Mouse (Mus musculus) megakaryocyte, embryonic 14.5 days (primary cell): ENCODE measurements at regions not wholly inside any gene's neighbourhood (a gene's known extent, or its start where the extent isn't known, plus 50 kb on each side); places are given as distances from the start of the nearest gene placed in this dataset.

Source experiments
- H3K27me3 ChIP-seq: replicated peaks from 2 replicates; pipeline ENCODE3; 2012; ENCODE audit warnings: inconsistent platforms
- H3K36me3 ChIP-seq: replicated peaks from 2 replicates; pipeline ENCODE3; 2012; ENCODE audit warnings: low read length, inconsistent platforms, mixed read lengths
- H3K4me1 ChIP-seq: 2 replicates; pipeline ENCODE4 v1.6.1; 2012; ENCODE audit warnings: inconsistent platforms
- H3K4me3 ChIP-seq: replicated peaks from 2 replicates; pipeline ENCODE3; 2012; ENCODE audit warnings: moderate library complexity, mild to moderate bottlenecking, inconsistent platforms
- H3K9me3 ChIP-seq: 2 replicates; pipeline ENCODE4 v1.6.1; 2012; ENCODE audit warnings: inconsistent platforms
- FLI1 ChIP-seq: IDR thresholded peaks from 2 replicates; pipeline ENCODE4 v1.6.1; 2012; ENCODE audit warnings: low read length, inconsistent platforms, mixed read lengths
- GATA1 ChIP-seq: IDR thresholded peaks from 3 replicates; pipeline ENCODE4 v1.6.1; 2012; ENCODE audit warnings: mixed read lengths, low read length, inconsistent platforms, borderline replicate concordance

GRCm38 (mm10) chr4:153293137-153293536 is 189.5 kb downstream of the Ajap1 start:
- Histone ChIP-seq H3K4me1 (no peaks in the 10 kb centered on the region), H3K4me3 (peak overlapping the region; percentile 33), H3K36me3 (no peaks in the 10 kb centered on the region), H3K9me3 (peaks cover 85% of the 10 kb centered on the region), H3K27me3 (no peaks in the 10 kb centered on the region)
- TF ChIP-seq FLI1 (no peak), GATA1 (no peak)

- peak overlapping the region; percentile 38 for H3K4me3 ChIP-seq
- H3K27me3 ChIP-seq: no peaks in the 10 kb centered on the region
- H3K4me1 ChIP-seq: no peaks in the 10 kb centered on the region
- peaks cover 86% of the 10 kb centered on the region for H3K9me3 ChIP-seq
- TF ChIP-seq FLI1 (no peak), GATA1 (no peak)
- no peaks in the 10 kb centered on the region for H3K36me3 ChIP-seq
Observed at GRCm38 (mm10) chr4:153288362-153288761, 194.2 kb downstream of the Ajap1 start.

- H3K9me3 ChIP-seq: peaks cover 94% of the 10 kb centered on the region
Observed at GRCm38 (mm10) chr4:153284209-153284608, 198.4 kb downstream of the Ajap1 start.

GRCm38 (mm10) chr4:153276571-153276970 is 206.0 kb downstream of the Ajap1 start:
- peaks cover 91% of the 10 kb centered on the region for H3K9me3 ChIP-seq
- H3K4me1 ChIP-seq: no peaks in the 10 kb centered on the region
- H3K27me3 ChIP-seq: no peaks in the 10 kb centered on the region
- TF ChIP-seq FLI1 (no peak), GATA1 (no peak)
- peak overlapping the region; percentile 2 for H3K4me3 ChIP-seq
- H3K36me3 ChIP-seq: no peaks in the 10 kb centered on the region

More at GRCm38 (mm10) chr4:153284209-153284608, 198.4 kb downstream of the Ajap1 start:
- H3K36me3 ChIP-seq: no peaks in the 10 kb centered on the region
- H3K4me3 ChIP-seq: peak overlapping the region; percentile 69
- TF ChIP-seq FLI1 (no peak), GATA1 (no peak)
- no peaks in the 10 kb centered on the region for H3K27me3 ChIP-seq
- H3K4me1 ChIP-seq: no peaks in the 10 kb centered on the region

GRCm38 (mm10) chr4:153271376-153271775 is 211.2 kb downstream of the Ajap1 start:
- H3K4me3 ChIP-seq: no peak overlapping the region
- no peaks in the 10 kb centered on the region for H3K4me1 ChIP-seq
- no peak for TF ChIP-seq GATA1
- no peak for TF ChIP-seq FLI1
- H3K36me3 ChIP-seq: no peaks in the 10 kb centered on the region
- peaks cover 90% of the 10 kb centered on the region for H3K9me3 ChIP-seq
- H3K27me3 ChIP-seq: no peaks in the 10 kb centered on the region

- H3K4me3 ChIP-seq: no peak overlapping the region
- TF ChIP-seq GATA1: no peak
- TF ChIP-seq FLI1: no peak
- H3K9me3 ChIP-seq: peaks cover 91% of the 10 kb centered on the region
- no peaks in the 10 kb centered on the region for H3K27me3 ChIP-seq
- no peaks in the 10 kb centered on the region for H3K36me3 ChIP-seq
- H3K4me1 ChIP-seq: no peaks in the 10 kb centered on the region; the same call in 1 of the 2 replicates
Observed at GRCm38 (mm10) chr4:153263216-153263805, 219.3 kb downstream of the Ajap1 start.

- Histone ChIP-seq H3K4me3 (no peak overlapping the region), H3K36me3 (no peaks in the 10 kb centered on the region), H3K9me3 (peaks cover 96% of the 10 kb centered on the region), H3K4me1 (no peaks in the 10 kb centered on the region; the same call in 1 of the 2 replicates), H3K27me3 (no peaks in the 10 kb centered on the region)
- TF ChIP-seq FLI1 (no peak), GATA1 (no peak)
Observed at GRCm38 (mm10) chr4:153260941-153261557, 221.6 kb downstream of the Ajap1 start.

- H3K4me3 ChIP-seq: peak overlapping the region; percentile 48
- no peaks in the 10 kb centered on the region; the same call in 1 of the 2 replicates for H3K4me1 ChIP-seq
- TF ChIP-seq GATA1: no peak
- no peak for TF ChIP-seq FLI1
- no peaks in the 10 kb centered on the region for H3K36me3 ChIP-seq
- H3K27me3 ChIP-seq: no peaks in the 10 kb centered on the region
- H3K9me3 ChIP-seq: peaks cover 98% of the 10 kb centered on the region
Observed at GRCm38 (mm10) chr4:153251943-153252342, 230.7 kb downstream of the Ajap1 start.

- TF ChIP-seq GATA1 (no peak), FLI1 (no peak)
- no peaks in the 10 kb centered on the region for H3K36me3 ChIP-seq
- no peaks in the 10 kb centered on the region; the same call in 1 of the 2 replicates for H3K4me1 ChIP-seq
- no peaks in the 10 kb centered on the region for H3K27me3 ChIP-seq
- H3K9me3 ChIP-seq: peaks cover 97% of the 10 kb centered on the region
- no peak overlapping the region for H3K4me3 ChIP-seq
Observed at GRCm38 (mm10) chr4:153251311-153251710, 231.3 kb downstream of the Ajap1 start.

- Histone ChIP-seq H3K9me3 (peaks cover 89% of the 10 kb centered on the region), H3K4me3 (no peak overlapping the region), H3K36me3 (no peaks in the 10 kb centered on the region), H3K27me3 (no peaks in the 10 kb centered on the region), H3K4me1 (no peaks in the 10 kb centered on the region)
- no peak for TF ChIP-seq FLI1
- no peak for TF ChIP-seq GATA1
Observed at GRCm38 (mm10) chr4:153236680-153237079, 245.9 kb downstream of the Ajap1 start.
